Mouse (Mus musculus) embryonic fibroblast, embryonic 13.5 days (primary cell): ENCODE data around the gene Plxna2.

Source experiments
- CTCF ChIP-seq: IDR thresholded peaks from 2 replicates; pipeline ENCODE4 v1.5.1; 2011; ENCODE audit warnings: mild to moderate bottlenecking, control low read depth, low read length, moderate library complexity, borderline replicate concordance; ENCODE audit not compliant: insufficient read depth
- POLR2A ChIP-seq: IDR thresholded peaks from 2 replicates; pipeline ENCODE4 v1.6.1; 2011; ENCODE audit warnings: low read depth, mild to moderate bottlenecking, control low read depth, low read length, moderate library complexity

GRCm38 (mm10) chr1:194612628-194613027, 5.4 kb upstream of the Plxna2 start:
- no peak for TF ChIP-seq POLR2A
- TF ChIP-seq CTCF, result no peak
